Mouse (Mus musculus) bone marrow, adult 2 months (tissue): ENCODE results near the gene Sstr2.

Experiments
- CTCF ChIP-seq: fragments of 200-500 bp; IDR thresholded peaks from 2 replicates; pipeline ENCODE4 v1.5.1; 2011; ENCODE audit warnings: low read length, control low read depth; ENCODE audit not compliant: control insufficient read depth, insufficient read depth
- POLR2A ChIP-seq: fragments of 200-500 bp; IDR thresholded peaks from 2 replicates; pipeline ENCODE4 v1.6.1; 2011; ENCODE audit warnings: low read depth, mild to moderate bottlenecking, control low read depth, low read length, borderline replicate concordance; ENCODE audit not compliant: control insufficient read depth

GRCm38 (mm10) chr11:113601616-113602343 lies 17.4 kb upstream of the Sstr2 start:
- no peak for TF ChIP-seq POLR2A
- TF ChIP-seq CTCF: no peak
